Mouse (Mus musculus) brain, embryonic 14.5 days (tissue): ENCODE results near the gene Ush2a.

Experiments used
- CTCF ChIP-seq: fragments of 200-500 bp; IDR thresholded peaks from 2 replicates; pipeline ENCODE4 v1.5.1; 2012; ENCODE audit warnings: inconsistent platforms, mild to moderate bottlenecking, moderate library complexity, borderline replicate concordance; ENCODE audit not compliant: insufficient read depth, insufficient read length; ENCODE audit errors: extremely low read depth
- POLR2A ChIP-seq: fragments of 200-500 bp; IDR thresholded peaks from 2 replicates; pipeline ENCODE4 v1.6.1; 2012; ENCODE audit warnings: mild to moderate bottlenecking, inconsistent platforms, borderline replicate concordance; ENCODE audit not compliant: poor library complexity, insufficient read depth, insufficient read length, severe bottlenecking; ENCODE audit errors: extremely low read depth

GRCm38 (mm10) chr1:188656121-188656520 lies 394.3 kb downstream of the Ush2a start:
- TF ChIP-seq CTCF (no peak), POLR2A (no peak)
